Mouse (Mus musculus): ENCODE results near the gene Thap2. TPM values are rescaled to one million over a fixed set of nuclear protein-coding genes. Genes with fewer than 3 reads are reported as not detected.

Gene Thap2
- total RNA-seq (2021) = 1 to 10 TPM; 8.7 to 9.3 TPM
- long read RNA-seq, experiment 1, full-length matches to known transcripts = 2 of 3 reads
- long read RNA-seq, experiment 1, partial matches to known transcripts = 0 of 3 reads
- long read RNA-seq, experiment 1, other reads (novel, unspliced or antisense) = 1 of 3 reads
- long read RNA-seq, experiment 2, partial matches to known transcripts = 0 of 1 reads
- long read RNA-seq, experiment 2, other reads (novel, unspliced or antisense) = 1 of 1 reads

DNA sequence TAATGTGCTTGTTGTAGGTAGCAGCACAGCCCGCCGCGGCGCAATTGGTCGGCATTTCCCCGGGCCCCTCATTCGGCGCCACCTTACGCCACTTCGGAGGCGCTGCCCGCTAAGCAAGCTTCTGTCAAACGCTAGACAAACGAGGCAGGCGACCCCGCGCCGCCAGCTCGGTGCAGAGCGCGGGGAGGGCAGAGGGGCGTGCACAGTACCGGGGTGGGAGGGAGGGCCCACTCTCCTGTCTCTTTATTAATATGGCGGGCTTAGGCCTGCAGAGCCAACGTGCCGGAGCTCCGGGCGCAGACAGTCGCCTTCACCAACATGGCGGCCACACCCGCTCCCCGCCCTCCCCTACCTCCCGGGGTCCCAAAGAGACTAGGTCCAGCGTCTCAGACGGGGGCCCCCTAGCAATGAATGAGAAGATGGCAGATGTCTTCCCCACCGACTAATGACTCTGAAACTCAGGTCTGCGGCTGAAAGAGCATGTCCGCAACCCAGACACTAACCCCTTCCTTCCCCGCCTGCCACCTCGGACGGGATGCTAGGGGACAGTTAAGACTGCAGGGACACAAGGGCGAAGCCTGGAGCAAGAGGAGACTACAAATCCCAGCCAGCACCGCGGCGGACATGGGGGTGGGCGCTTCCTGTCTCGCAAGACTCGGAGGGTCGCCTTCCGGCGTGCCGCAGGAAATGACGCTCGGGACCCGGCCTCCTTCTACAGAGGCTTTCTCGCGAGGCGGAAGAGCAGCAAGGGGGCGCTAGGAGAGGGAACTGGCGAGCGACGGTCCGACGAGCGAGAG is at the start of gene Thap2, which contains the start of gene Zfc3h1:
TSS of gene Thap2 (minus strand) at position 223 of the 797 bp plus-strand sequence.
TSS of gene Zfc3h1 (plus strand) at position 739 of the 797 bp plus-strand sequence.
- peak; percentile 98 to 99 for DNase-seq

DNA sequence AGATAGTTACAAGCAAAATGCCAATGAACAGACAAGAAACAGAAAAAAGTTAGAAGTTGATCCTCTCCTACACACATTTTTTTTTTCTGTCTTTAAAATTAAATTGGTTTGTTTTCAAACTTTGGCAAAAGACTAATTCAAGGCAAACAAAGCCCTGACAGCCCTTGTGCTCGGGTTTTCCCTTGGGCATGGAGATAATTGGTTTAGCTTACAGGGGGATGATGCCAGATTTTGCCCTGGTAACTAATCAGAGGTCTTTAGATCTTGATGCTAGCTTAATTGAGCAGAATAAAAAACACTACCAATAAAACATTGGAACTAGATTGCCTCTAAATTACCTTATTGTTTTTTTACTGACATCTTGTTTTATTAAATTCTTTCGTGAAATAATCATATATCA is 41.1 kb upstream of the Thap2 start:
- DNase-seq = no peak

DNA sequence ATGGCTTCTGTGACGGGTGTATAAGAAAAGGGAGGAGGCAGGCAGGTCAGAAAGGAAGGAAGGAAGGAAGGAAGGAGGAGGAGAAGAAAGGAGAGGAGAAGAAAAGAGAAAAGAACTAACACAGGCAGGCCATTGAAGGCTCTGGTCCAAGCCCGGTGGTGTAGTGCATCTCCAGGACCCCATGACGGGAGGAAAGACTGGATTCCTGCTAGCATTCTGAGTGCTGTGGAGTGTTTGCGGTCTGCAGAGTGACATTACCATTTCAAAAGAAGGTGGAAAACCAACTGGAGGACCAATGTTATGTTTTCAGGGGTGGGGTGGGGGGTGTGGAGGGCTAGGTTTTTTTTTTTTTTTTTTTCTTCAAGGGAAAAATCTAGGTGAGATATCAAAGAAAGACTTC is 37.7 kb upstream of the Thap2 start:
- DNase-seq = no peak

DNA sequence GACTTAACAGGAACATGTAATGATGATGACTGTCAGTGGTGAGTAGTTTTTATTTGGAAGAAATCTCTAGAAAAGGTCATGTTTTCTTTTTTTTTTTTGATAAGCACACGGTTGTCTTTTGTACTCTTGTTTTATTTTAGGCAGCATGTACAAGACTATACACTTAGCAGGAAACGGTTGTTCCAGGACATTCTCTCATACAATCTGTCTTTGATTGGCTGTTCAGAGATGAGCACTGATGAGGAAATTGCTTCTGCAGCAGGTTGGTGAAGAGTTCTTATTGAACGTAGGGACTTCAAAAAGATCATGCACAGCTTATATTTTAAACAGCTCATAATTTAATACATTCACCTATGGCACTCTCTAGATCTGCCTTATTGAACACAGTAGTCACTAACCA is 29.8 kb upstream of the Thap2 start:
- no peak for DNase-seq

DNA sequence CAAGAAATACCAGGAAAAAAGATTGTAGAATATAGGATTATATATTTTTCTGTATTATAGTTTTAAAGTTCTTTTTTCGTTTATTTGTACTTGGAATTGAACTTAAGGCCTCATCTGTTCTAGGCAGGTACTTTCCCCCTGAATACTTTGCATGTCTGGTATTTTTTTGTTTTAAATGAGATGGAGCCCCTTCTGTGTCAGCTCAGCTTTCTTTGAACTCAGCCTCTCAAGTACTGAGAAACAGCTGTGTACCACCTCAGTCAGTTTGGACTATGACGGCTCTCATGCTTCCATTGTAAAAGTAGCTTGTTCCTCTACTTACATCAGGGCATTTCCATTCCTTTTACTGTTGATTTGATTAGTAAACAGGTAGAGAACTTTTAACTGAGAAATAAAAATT is 29.3 kb upstream of the Thap2 start:
- no peak for DNase-seq

DNA sequence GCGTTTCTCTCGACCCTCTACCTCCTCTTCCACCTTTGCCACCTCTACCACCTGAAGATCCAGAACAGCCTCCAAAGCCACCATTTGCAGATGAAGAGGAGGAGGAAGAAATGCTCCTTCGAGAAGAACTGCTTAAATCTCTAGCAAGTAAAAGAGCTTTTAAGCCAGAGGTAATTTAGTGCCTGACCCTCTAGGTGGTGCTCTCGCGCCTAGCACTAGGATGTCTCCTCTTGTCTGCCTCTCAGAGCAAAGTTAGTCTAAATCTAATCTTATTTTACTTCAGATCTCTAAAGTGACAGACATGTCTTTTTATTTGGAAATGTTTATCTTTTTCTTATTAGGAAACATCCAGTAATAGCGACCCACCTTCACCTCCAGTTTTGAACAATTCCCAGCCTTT is 22.1 kb upstream of the Thap2 start:
- DNase-seq = peak; percentile 33 to 66

DNA sequence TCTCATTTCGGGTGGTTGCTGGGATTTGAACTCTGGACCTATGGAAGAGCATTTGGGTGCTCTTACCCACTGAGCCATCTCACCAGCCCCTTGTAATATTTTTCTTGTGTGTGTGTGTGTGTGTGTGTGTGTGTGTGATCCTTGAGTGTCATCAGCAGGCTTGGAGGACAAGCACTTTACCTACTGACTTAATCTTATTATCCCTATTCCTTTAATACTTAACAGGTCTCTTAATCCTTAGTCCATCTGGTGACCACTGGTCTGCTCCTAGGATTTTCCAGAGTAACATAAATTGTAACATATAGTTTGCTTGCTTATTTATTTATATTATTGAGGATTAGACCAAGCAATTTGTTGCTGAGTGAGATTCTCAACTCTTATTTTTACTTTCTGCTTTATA is 7.7 kb upstream of the Thap2 start:
- no peak for DNase-seq

DNA sequence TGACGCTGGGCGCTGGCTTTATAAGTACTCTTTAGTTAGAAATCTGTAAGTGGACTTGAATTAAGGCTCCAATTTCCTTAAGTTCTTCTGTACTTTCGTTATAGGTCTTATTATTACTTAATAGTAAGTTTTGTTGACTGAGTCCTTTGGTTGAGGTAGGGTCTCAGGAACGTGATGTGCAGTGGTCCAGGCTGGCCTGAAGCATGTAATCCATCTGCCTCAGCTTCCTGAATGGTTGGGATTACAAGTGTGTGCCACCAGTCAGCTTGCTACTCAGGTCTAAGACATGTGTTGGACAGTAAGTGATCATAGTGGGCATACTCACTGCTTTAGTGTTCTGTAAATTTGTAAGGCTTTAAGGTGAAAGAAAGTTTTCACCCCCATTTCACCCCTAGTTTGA is 6.8 kb upstream of the Thap2 start:
- DNase-seq = no peak

DNA sequence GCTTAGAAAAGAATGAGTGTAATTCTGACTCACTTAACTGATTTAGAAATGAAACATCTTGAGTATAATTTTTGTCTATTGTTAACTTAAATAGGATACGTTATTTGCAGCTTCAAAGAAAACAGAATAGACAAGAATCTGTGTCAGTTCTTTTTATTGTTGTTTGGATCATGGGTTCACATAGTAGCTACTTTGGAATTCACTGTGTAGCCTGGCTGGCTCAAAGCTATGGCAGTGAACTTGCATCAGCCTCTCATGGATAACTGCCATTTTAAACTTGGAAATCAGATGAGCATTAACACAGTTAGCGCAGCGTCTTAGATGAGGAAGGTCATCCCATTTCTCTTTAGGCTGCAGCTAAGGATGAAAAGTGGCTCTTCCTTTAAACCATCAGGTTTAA is 3.6 kb upstream of the Thap2 start:
- DNase-seq = no peak

DNA sequence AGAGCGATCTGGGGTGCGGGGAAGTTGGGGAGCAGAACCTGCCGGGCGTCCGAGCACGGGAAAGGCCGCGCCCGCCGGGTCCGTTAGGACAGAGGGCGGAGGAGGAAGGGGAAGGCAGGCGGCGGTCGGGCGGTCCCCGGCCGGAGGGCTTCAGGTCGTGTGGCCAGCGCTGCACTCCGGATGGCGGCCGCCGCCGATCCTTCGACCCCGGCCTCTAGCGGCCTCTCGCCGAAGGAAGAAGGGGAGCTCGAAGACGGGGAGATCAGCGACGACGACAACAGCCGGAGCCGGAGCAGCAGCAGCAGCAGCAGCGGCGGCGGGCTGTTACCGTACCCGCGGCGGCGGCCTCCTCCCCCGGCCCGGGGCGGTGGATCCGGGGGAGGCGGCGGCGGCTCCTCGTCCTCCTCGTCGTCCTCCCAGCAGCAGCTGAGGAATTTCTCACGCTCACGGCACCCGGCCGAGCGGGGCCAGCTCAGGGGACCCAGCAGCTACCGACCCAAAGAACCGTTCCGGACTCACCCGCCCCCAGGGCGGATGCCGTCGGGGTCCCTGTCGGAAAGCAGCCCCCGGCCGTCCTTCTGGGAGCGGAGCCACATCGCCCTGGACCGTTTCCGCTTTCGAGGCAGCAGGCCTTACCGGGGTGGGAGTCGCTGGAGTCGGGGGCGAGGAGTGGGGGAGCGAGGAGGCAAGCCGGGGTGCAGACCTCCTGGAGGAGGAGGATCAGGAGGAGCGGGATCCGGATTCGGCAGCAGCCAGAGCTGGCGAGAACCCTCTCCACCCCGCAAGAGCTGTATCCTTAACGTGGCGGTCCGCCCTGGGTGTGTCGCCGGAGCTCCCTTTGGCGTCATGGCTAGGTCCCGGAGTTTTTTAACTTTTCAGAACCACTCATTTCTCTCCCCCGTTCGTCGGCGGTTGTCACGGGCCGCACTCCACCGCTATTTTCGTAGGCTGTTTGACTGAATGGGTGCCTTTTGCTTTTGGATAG is 1.1 kb upstream of the Thap2 start:
- peak; percentile 69 to 79 for DNase-seq

DNA sequence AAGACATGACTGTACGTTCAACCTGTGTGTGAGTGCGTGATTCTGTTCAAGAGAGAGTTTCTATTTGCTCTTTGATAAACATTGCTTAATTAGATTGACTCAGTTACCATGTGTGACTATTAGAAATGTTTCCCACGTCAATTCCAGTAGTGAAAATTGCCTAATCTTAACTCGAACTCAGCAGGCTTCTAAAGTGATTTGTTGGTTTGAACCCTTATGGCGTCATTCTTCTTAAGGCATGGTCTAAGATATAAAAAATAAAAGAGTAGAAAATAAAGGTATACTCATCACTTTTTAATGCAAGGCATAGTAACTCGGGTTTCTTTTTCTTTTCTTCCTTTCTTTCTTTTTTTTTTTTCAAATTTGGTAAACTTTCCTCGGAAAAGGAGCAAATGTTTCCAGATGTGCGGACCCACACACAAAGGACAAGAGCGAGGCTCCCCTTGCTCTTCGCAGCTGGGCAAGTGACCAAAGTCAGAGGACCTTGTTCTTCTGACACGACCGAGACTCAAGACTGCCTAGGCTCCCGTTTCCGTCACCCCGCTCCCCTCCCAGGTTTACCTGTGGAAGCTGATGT is 511 bp downstream of the Thap2 start:
- DNase-seq = no peak

DNA sequence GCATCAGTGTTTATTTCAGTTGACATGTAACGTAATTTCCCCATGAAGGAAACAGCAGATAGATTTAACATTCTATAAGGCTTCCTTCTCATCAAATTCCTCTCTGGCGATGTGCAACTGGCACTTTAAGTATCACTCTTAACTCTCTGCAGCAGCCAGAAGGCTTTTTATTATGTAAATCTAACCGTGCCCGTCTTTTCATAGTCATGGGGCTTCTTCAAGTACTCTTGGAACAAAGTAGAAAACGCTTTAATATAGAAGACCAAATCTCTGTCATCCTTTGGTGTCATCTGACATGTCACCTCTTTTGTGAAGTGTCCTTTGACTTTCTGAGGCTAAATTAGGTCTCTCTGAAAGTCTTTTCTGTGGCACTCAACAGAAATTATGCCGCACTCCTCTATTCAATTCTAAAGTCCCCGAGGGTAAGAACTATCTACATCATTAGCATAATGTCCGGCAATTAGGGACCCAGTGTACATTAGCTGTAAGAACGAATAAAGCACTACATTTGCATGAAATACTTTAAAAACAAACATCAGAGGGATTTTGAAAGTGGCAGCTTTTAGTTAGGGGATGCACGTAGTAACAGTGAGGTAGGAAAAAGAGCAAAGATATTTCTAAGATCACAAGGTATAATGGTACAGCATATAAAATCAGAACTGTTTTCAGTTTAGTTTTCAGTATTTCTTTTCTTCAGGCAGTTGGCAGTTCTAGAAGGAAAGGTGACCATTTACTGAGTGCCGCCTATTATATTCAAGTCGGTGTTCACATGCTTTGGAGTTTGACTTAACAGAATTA is 1.2 kb downstream of the Thap2 start:
- no peak for DNase-seq

DNA sequence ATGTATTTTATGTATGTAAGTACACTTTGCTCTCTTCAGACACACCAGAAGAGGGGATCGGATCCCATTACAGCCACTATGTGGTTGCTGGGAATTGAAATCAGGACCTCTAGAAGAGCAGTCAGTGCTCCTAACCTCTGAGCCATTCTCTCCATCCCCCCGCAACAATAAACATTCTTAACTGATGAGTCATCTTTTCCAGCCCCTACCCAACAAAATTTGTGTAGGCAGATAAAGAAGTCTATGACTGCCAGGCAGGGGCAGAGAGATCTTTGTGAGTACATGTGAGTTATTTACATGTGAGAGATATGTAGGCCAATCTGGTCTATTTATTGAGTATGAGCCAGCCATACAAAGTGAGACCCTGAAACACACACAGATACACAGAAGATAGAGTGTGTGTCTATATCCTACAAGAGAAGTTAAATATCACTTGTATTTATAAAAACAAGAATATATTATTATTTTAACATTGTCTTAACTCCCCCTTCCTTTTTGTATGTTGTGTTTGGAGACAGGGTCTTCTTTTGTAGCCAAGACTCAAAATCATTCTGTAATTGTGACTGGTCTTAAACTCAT is 2.6 kb downstream of the Thap2 start:
- no peak for DNase-seq

DNA sequence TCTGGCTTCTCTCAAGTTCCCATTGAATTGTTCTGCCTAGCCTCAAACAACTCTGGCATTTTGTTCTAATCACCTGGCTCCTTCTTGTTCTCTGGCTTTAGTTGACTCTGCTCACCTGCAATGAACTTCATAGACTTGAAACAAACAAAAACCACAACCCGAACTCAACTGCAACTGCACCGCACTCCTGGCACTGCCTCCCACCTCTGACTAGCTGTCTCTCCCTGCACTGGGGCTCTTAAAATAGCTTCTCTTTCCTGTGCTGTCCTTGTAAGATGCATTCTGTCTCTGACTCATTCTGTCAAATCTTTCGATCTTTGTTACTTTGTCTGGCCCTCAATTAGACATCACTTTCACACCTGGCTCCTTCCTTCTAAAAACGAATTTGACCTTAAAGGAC is 21.1 kb downstream of the Thap2 start:
- DNase-seq = no peak

DNA sequence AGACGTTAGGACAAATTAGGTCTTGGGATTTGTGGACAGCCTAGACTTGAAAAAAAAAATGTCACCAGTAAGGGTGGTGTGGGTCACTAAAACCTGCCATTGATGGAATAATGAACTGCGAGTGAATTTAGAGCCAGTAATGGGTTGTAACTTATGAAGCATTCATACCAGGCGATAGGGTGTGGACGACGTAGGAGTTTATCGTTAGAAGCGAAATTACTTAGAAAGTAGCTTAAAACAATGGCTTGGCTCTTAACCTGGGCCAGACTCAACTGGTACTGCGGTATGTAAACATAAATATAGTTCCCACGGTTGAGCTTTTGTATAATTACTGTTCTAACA is 21.6 kb downstream of the Thap2 start:
- no peak for DNase-seq

DNA sequence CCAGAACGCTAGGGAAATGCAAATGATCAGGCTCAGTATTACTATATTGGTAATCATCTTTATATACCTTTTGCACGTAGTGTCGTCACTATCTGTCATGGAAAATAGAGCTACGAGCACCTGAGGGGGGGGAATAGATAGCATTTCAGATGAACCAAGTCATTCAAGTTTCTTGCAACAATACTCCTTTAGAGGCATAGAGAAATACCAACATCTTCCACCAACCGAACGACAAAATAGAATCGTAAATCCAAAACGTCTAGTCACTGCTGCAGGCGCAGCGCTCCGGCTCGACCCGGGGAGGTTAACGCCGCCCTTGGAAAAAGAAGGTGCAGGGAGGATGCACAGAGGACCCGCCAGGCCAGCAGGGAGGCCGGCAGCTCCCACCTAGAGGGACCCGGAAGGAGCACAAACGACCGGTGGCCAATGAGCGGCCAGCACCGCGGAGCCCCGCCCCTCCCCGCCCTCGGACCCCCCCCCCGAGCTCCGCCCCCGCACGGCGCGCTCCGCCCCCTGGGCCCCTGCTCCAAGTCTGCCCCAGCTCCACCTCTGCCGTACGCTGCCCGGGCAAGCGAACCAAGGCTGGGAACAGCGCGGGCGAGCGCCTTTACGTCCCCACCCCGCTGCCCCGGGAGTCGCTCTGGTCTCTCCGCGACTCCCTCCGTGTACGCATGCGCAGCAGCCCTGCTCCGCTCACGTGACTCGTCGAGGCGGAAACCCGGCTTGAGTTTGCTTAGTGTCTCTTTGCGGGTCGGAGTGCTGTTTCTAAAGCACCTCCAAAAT is 22.2 kb downstream of the Thap2 start, which contains the start of gene Tmem19:
TSS of gene Tmem19 (minus strand) at position 662 of the 783 bp plus-strand sequence.
- peak; percentile 97 to 99 for DNase-seq

DNA sequence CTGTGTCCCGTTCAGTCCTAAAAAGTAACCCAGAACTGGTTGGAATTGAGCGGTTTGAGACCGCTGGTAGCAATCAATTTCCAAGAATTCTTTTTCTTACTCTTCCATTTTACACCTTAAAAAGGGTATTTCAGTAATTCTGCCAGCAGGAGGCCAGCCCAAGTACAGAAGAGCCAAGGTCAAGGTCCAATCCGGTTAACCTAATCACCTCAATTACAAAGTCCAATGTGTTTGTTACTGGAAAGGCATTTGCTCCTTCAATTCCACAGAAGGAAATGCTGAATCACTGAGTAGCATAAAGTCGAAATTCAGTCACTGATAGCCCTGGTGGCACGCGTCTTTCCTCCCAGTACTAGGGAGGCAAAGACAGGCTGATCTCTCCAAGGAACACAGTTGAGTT is 25.2 kb downstream of the Thap2 start:
- DNase-seq = no peak

DNA sequence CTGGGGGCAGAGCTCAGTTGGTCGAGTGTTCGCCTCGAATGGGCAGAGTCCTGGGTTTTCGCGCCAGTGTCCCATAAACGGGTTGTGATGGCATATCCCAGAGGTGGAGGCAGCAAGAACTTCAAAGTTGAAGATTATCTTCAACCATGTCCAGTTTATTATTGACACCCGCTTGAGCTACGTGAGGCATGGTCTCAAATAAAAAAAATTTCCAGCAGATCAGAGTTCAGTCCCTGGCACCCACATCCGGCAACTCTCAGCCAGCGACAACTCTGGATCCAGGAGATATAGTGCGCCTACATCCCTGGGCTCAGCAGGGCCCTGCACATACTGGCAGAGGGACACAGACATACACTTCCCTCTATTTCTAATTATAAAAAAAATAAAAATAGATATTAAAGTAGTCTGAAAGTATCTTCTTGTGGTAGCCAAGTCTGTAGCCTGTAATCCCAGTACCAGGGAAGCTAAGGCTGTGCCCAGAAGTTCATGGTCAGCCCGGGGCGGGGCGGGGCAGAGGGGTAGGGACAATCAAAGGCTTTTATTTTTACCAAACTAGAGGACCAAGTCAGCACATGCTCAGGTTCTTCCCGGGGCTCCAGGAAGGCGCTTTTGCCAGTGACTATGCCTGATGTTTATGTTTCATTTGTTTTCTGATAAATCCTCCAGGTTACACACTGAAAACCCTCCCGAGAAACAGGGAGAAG is 25.9 kb downstream of the Thap2 start:
- DNase-seq = no peak

DNA sequence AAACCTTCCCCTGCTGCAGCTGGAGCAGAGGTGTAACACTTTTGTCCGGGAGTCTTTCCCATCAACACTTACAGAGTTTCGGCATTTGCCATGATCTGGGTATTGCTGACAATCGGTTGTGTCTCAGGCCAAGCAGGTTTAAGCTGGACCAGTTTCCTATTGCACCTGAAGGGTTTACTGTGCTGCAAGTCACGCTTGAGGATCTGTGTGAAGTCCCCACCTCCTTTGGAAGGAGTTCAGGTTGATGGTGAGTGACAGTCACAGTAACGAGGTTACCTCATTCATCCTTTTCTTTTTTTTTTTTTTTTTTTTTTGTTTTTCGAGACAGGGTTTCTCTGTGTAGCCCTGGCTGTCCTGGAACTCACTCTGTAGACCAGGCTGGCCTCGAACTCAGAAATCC is 28.1 kb downstream of the Thap2 start:
- no peak for DNase-seq

DNA sequence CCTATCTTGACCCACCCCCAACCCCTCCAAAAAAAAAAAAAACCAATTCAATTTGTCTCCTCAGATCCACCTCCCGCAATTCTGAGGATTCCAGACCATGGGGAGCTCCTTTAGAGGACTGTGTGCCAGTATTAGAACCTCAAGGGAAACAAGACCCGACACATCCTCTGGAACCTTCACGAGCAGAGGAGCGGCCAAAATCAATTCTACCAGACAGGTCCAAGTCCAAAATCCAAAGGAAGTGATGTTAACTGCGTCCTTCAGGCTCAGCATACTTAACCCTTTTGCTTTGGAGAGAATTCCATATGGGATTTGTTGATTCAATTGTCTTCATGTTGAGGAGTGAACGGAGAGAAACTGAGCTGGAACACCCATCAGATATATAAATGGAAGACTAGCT is 29.2 kb downstream of the Thap2 start:
- no peak for DNase-seq
